Mouse (Mus musculus) skeletal muscle tissue, adult 2 months (tissue): Measurements from ENCODE around the gene Adamts16.

ENCODE experiments used
- DNase-seq: peaks from one replicate; pipeline ENCODE4 v3.0.0-alpha.2; 2012; ENCODE audit warnings: low read depth, low spot score

Adamts16 gene

GRCm38 (mm10) chr13:70764682-70765081 lies 76.9 kb downstream of the Adamts16 start:
- no peak for DNase-seq

GRCm38 (mm10) chr13:70762586-70762985 lies 79.0 kb downstream of the Adamts16 start:
- no peak for DNase-seq

GRCm38 (mm10) chr13:70761312-70761711 lies 80.3 kb downstream of the Adamts16 start:
- DNase-seq, result no peak

GRCm38 (mm10) chr13:70760186-70760585 lies 81.4 kb downstream of the Adamts16 start:
- no peak for DNase-seq

GRCm38 (mm10) chr13:70746294-70747008 lies 95.2 kb downstream of the Adamts16 start:
- DNase-seq, result no peak

GRCm38 (mm10) chr13:70744416-70745038 lies 97.1 kb downstream of the Adamts16 start:
- no peak for DNase-seq

- DNase-seq, result no peak
Measured at GRCm38 (mm10) chr13:70742693-70743092, 98.9 kb downstream of the Adamts16 start.

- no peak for DNase-seq
Measured at GRCm38 (mm10) chr13:70740281-70741240, 101.0 kb downstream of the Adamts16 start.

- DNase-seq, result no peak
Measured at GRCm38 (mm10) chr13:70738781-70739180, 102.8 kb downstream of the Adamts16 start.

- no peak for DNase-seq
Measured at GRCm38 (mm10) chr13:70736409-70736808, 105.2 kb downstream of the Adamts16 start.

GRCm38 (mm10) chr13:70734640-70735039 lies 107.0 kb downstream of the Adamts16 start:
- no peak for DNase-seq

GRCm38 (mm10) chr13:70733911-70734310 lies 107.7 kb downstream of the Adamts16 start:
- no peak for DNase-seq

GRCm38 (mm10) chr13:70733206-70733605 lies 108.4 kb downstream of the Adamts16 start:
- DNase-seq, result no peak

GRCm38 (mm10) chr13:70732781-70733180 lies 108.8 kb downstream of the Adamts16 start:
- no peak for DNase-seq

GRCm38 (mm10) chr13:70731349-70731748 lies 110.3 kb downstream of the Adamts16 start:
- no peak for DNase-seq

- peak; percentile 27 for DNase-seq
Measured at GRCm38 (mm10) chr13:70729996-70730395, 111.6 kb downstream of the Adamts16 start.

GRCm38 (mm10) chr13:70726249-70726648 lies 115.4 kb downstream of the Adamts16 start:
- no peak for DNase-seq

GRCm38 (mm10) chr13:70724635-70725034 lies 117.0 kb downstream of the Adamts16 start:
- no peak for DNase-seq

GRCm38 (mm10) chr13:70724108-70724622 lies 117.4 kb downstream of the Adamts16 start:
- DNase-seq, result no peak

GRCm38 (mm10) chr13:70719994-70720393 lies 121.6 kb downstream of the Adamts16 start:
- DNase-seq, result no peak

GRCm38 (mm10) chr13:70718814-70719213 lies 122.8 kb downstream of the Adamts16 start:
- DNase-seq, result no peak

- DNase-seq, result no peak
Measured at GRCm38 (mm10) chr13:70716022-70716421, 125.6 kb downstream of the Adamts16 start.
